Mouse (Mus musculus): ENCODE data around the gene Arhgef25. TPM values are rescaled to one million over a fixed set of nuclear protein-coding genes. Genes with fewer than 3 reads are reported as not detected.
"Not testable (repeated sequence)": the region's sequence is repeated elsewhere in the genome, so short reads cannot be mapped to it uniquely, and the experiment has no call there.

Arhgef25 gene
- polyA plus RNA-seq, 1 experiment from 2014 or later = 31.7 TPM

GRCm38 (mm10) chr10:127138328-127139141 lies 51.3 kb downstream of the Arhgef25 start:
- no peak overlapping the region for H3K4me2 ChIP-seq (ENCODE audit: low read depth)
- H3K27me3 ChIP-seq (ENCODE audit: control insufficient read depth, insufficient read depth, low read length) = no peaks in the 10 kb centered on the region
- DNase-seq (ENCODE audit: low spot score) (no peak), ATAC-seq (ENCODE audit: insufficient read depth, low FRiP score, low TSS enrichment) (no peak)
- no peak overlapping the region for H3K27ac ChIP-seq (ENCODE audit: low read depth, low read length)
- H3K9ac ChIP-seq (ENCODE audit: low read length) = no peak overlapping the region
- no peaks in the 10 kb centered on the region for H3K36me3 ChIP-seq (ENCODE audit: control insufficient read depth, insufficient read depth, low read length)
- 90% methylated on average over 18 of the region's 18 CpGs for WGBS
- H3K4me1 ChIP-seq (ENCODE audit: control insufficient read depth, insufficient read depth, low read length) = no peaks in the 10 kb centered on the region
- H3K9me3 ChIP-seq (ENCODE audit: control insufficient read depth, low read length) = no peaks in the 10 kb centered on the region
- no peak overlapping the region for H3K4me3 ChIP-seq (ENCODE audit: low read depth, low read length)

DNA sequence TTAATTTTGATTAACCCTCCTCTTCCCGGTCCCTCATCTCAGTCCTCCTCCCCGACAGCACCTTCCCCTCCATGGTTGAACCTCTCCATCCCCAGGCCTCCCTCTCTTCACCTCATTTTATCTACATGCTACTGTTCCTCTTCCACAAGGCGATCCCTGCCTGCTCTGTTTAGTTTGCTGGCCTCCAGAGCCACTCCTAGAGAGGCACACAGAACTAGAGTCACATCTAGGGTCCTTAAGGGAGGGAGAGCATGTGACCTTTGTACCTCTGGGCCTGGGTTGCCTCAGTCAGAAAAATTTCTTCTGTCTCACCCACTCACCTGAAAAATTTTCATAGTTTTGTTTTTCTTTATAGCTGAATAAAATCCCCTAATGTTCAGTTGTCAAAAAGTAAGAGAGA lies 52.0 kb downstream of the Arhgef25 start:
- DNase-seq (ENCODE audit: low spot score) (no peak), ATAC-seq (ENCODE audit: insufficient read depth, low FRiP score, low TSS enrichment) (no peak)
- Histone ChIP-seq H3K9ac (ENCODE audit: low read length) (no peak overlapping the region), H3K27ac (ENCODE audit: low read depth, low read length) (no peak overlapping the region), H3K4me1 (ENCODE audit: control insufficient read depth, insufficient read depth, low read length) (no peaks in the 10 kb centered on the region), H3K4me2 (ENCODE audit: low read depth) (no peak overlapping the region), H3K36me3 (ENCODE audit: control insufficient read depth, insufficient read depth, low read length) (no peaks in the 10 kb centered on the region), H3K4me3 (ENCODE audit: low read depth, low read length) (no peak overlapping the region), H3K27me3 (ENCODE audit: control insufficient read depth, insufficient read depth, low read length) (no peaks in the 10 kb centered on the region), H3K9me3 (ENCODE audit: control insufficient read depth, low read length) (no peaks in the 10 kb centered on the region)
- 83% methylated on average over 3 of the region's 3 CpGs for WGBS

- Histone ChIP-seq H3K4me3 (ENCODE audit: low read depth, low read length) (no peak overlapping the region), H3K9me3 (ENCODE audit: control insufficient read depth, low read length) (no peaks in the 10 kb centered on the region), H3K4me1 (ENCODE audit: control insufficient read depth, insufficient read depth, low read length) (no peaks in the 10 kb centered on the region), H3K4me2 (ENCODE audit: low read depth) (no peak overlapping the region), H3K27ac (ENCODE audit: low read depth, low read length) (no peak overlapping the region), H3K36me3 (ENCODE audit: control insufficient read depth, insufficient read depth, low read length) (no peaks in the 10 kb centered on the region), H3K9ac (ENCODE audit: low read length) (no peak overlapping the region), H3K27me3 (ENCODE audit: control insufficient read depth, insufficient read depth, low read length) (no peaks in the 10 kb centered on the region)
- DNase-seq (ENCODE audit: low spot score) (no peak), ATAC-seq (ENCODE audit: insufficient read depth, low FRiP score, low TSS enrichment) (no peak)
- 94% methylated on average over 4 of the region's 4 CpGs for WGBS
Observed at GRCm38 (mm10) chr10:127136510-127136909, 53.4 kb downstream of the Arhgef25 start.

GRCm38 (mm10) chr10:127135118-127135836 lies 54.6 kb downstream of the Arhgef25 start:
- no peaks in the 10 kb centered on the region for H3K36me3 ChIP-seq (ENCODE audit: control insufficient read depth, insufficient read depth, low read length)
- ATAC-seq (ENCODE audit: insufficient read depth, low FRiP score, low TSS enrichment) (no peak), DNase-seq (ENCODE audit: low spot score) (no peak)
- no peak overlapping the region for H3K4me2 ChIP-seq (ENCODE audit: low read depth)
- H3K27me3 ChIP-seq (ENCODE audit: control insufficient read depth, insufficient read depth, low read length) = no peaks in the 10 kb centered on the region
- no peaks in the 10 kb centered on the region for H3K9me3 ChIP-seq (ENCODE audit: control insufficient read depth, low read length)
- H3K27ac ChIP-seq (ENCODE audit: low read depth, low read length) = no peak overlapping the region
- 66% methylated on average over 8 of the region's 8 CpGs for WGBS
- no peak overlapping the region for H3K4me3 ChIP-seq (ENCODE audit: low read depth, low read length)
- H3K4me1 ChIP-seq (ENCODE audit: control insufficient read depth, insufficient read depth, low read length) = no peaks in the 10 kb centered on the region
- no peak overlapping the region for H3K9ac ChIP-seq (ENCODE audit: low read length)

DNA sequence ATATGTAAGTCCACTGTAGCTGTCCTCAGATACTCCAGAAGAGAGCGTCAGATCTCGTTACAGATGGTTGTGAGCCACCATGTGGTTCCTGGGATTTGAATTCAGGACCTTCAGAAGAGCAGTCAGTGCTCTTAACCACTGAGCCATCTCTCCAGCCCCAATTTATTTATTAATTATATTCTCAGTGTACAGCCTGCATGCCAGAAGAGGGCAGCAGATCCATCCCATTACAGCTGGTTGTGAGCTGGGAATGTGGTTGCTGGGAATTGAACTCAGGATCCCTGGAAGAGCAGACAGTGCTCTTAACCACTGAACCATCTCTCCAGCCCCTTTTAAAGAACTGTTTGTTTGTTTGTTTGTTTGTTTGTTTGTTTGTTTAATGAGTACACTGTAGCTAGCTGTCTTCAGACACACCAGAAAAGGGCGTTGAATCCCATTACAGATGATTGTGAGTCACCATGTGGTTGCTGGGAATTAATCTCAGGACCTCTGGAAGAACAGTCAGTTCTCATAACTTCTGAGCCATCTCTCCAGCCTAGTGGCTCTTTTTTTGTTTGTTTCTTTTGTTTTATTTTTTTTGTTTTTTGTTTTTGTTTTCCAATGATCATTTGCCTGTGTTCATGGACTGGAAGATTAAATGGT lies 55.4 kb downstream of the Arhgef25 start:
- 91% methylated on average over 3 of the region's 3 CpGs for WGBS
- ATAC-seq (ENCODE audit: insufficient read depth, low FRiP score, low TSS enrichment); H3K27me3 ChIP-seq (ENCODE audit: control insufficient read depth, insufficient read depth, low read length): not testable (repeated sequence)

More for the DNA sequence above, 55.4 kb downstream of the Arhgef25 start:
- H3K9me3 ChIP-seq (ENCODE audit: control insufficient read depth, low read length); H3K4me1 ChIP-seq (ENCODE audit: control insufficient read depth, insufficient read depth, low read length); H3K27ac ChIP-seq (ENCODE audit: low read depth, low read length); H3K36me3 ChIP-seq (ENCODE audit: control insufficient read depth, insufficient read depth, low read length); DNase-seq (ENCODE audit: low spot score); H3K4me3 ChIP-seq (ENCODE audit: low read depth, low read length); H3K4me2 ChIP-seq (ENCODE audit: low read depth); H3K9ac ChIP-seq (ENCODE audit: low read length): not testable (repeated sequence)

Other genes starting within 250 kb of the Arhgef25 start
- gene Ctdsp2, start 211.4 kb downstream of the Arhgef25 start, polyA plus RNA-seq (2014; fragmentation: Nextera tagmentation; extraction: Ambion mirVana) = 52.8 and 56.1 TPM in 2 replicates
- 0.57 and 0.82 TPM in 2 replicates for gene Avil, start 189.4 kb downstream of the Arhgef25 start, polyA plus RNA-seq (2014; fragmentation: Nextera tagmentation; extraction: Ambion mirVana)
- gene Tsfm, start 159.2 kb downstream of the Arhgef25 start, polyA plus RNA-seq (2014; fragmentation: Nextera tagmentation; extraction: Ambion mirVana) = 75.3 and 79.9 TPM in 2 replicates
- 42.0 and 43.6 TPM in 2 replicates for gene Mettl1, start 148.7 kb downstream of the Arhgef25 start, polyA plus RNA-seq (2014; fragmentation: Nextera tagmentation; extraction: Ambion mirVana)
- 0.23 and 0.32 TPM in 2 replicates for gene Eef1akmt3, start 148.6 kb downstream of the Arhgef25 start, polyA plus RNA-seq (2014; fragmentation: Nextera tagmentation; extraction: Ambion mirVana)
- 0.09 and 0.14 TPM in 2 replicates for gene Cyp27b1, start 141.8 kb downstream of the Arhgef25 start, polyA plus RNA-seq (2014; fragmentation: Nextera tagmentation; extraction: Ambion mirVana)
- 4.3 and 4.7 TPM in 2 replicates for gene March9, start 129.9 kb downstream of the Arhgef25 start, polyA plus RNA-seq (2014; fragmentation: Nextera tagmentation; extraction: Ambion mirVana)
- gene Cdk4, start 126.5 kb downstream of the Arhgef25 start, polyA plus RNA-seq (2014; fragmentation: Nextera tagmentation; extraction: Ambion mirVana) = 2,636 and 2,694 TPM in 2 replicates
- 96.5 and 99.9 TPM in 2 replicates for gene Tspan31, start 119.8 kb downstream of the Arhgef25 start, polyA plus RNA-seq (2014; fragmentation: Nextera tagmentation; extraction: Ambion mirVana)
- gene Agap2, start 114.8 kb downstream of the Arhgef25 start, polyA plus RNA-seq (2014; fragmentation: Nextera tagmentation; extraction: Ambion mirVana) = 0.94 and 1.4 TPM in 2 replicates
- 56.2 and 68.9 TPM in 2 replicates for gene Os9, start 69.0 kb downstream of the Arhgef25 start, polyA plus RNA-seq (2014; fragmentation: Nextera tagmentation; extraction: Ambion mirVana)
- gene B4galnt1, start 24.9 kb downstream of the Arhgef25 start, polyA plus RNA-seq (2014; fragmentation: Nextera tagmentation; extraction: Ambion mirVana) = 17.3 and 19.9 TPM in 2 replicates
- 0.36 and 0.89 TPM in 2 replicates for gene Slc26a10, start 9.4 kb downstream of the Arhgef25 start, polyA plus RNA-seq (2014; fragmentation: Nextera tagmentation; extraction: Ambion mirVana)
- 138 and 148 TPM in 2 replicates for gene Dtx3, start 5.6 kb upstream of the Arhgef25 start, polyA plus RNA-seq (2014; fragmentation: Nextera tagmentation; extraction: Ambion mirVana)
- gene Pip4k2c, start 21.5 kb upstream of the Arhgef25 start, polyA plus RNA-seq (2014; fragmentation: Nextera tagmentation; extraction: Ambion mirVana) = 15.4 and 16.4 TPM in 2 replicates
- 43.4 and 51.0 TPM in 2 replicates for gene Kif5a, start 73.3 kb upstream of the Arhgef25 start, polyA plus RNA-seq (2014; fragmentation: Nextera tagmentation; extraction: Ambion mirVana)
- gene Dctn2, start 76.3 kb upstream of the Arhgef25 start, polyA plus RNA-seq (2014; fragmentation: Nextera tagmentation; extraction: Ambion mirVana) = 224 and 230 TPM in 2 replicates
- gene Mbd6, start 98.9 kb upstream of the Arhgef25 start, polyA plus RNA-seq (2014; fragmentation: Nextera tagmentation; extraction: Ambion mirVana) = 17.0 and 17.6 TPM in 2 replicates
- 164 and 166 TPM in 2 replicates for gene Mars, start 121.7 kb upstream of the Arhgef25 start, polyA plus RNA-seq (2014; fragmentation: Nextera tagmentation; extraction: Ambion mirVana)
- gene Arhgap9, start 131.9 kb upstream of the Arhgef25 start, polyA plus RNA-seq (2014; fragmentation: Nextera tagmentation; extraction: Ambion mirVana) = 1.1 and 1.8 TPM in 2 replicates
- gene Gli1, start 151.9 kb upstream of the Arhgef25 start, polyA plus RNA-seq (2014; fragmentation: Nextera tagmentation; extraction: Ambion mirVana) = 3.8 and 4.6 TPM in 2 replicates
- not detected in 2 replicates for gene Inhbe, start 164.3 kb upstream of the Arhgef25 start, polyA plus RNA-seq (2014; fragmentation: Nextera tagmentation; extraction: Ambion mirVana)
- not detected in 2 replicates for gene Inhbc, start 180.3 kb upstream of the Arhgef25 start, polyA plus RNA-seq (2014; fragmentation: Nextera tagmentation; extraction: Ambion mirVana)
- gene R3hdm2, start 190.2 kb upstream of the Arhgef25 start, polyA plus RNA-seq (2014; fragmentation: Nextera tagmentation; extraction: Ambion mirVana) = 25.4 and 27.4 TPM in 2 replicates